Mouse (Mus musculus): Measurements from ENCODE around the gene Arhgef17. TPM values are rescaled to one million over a fixed set of nuclear protein-coding genes. Genes with fewer than 3 reads are reported as not detected.

Arhgef17 gene
- polyA plus RNA-seq, 1 experiment from 2014 or later = 1.7 TPM

DNA sequence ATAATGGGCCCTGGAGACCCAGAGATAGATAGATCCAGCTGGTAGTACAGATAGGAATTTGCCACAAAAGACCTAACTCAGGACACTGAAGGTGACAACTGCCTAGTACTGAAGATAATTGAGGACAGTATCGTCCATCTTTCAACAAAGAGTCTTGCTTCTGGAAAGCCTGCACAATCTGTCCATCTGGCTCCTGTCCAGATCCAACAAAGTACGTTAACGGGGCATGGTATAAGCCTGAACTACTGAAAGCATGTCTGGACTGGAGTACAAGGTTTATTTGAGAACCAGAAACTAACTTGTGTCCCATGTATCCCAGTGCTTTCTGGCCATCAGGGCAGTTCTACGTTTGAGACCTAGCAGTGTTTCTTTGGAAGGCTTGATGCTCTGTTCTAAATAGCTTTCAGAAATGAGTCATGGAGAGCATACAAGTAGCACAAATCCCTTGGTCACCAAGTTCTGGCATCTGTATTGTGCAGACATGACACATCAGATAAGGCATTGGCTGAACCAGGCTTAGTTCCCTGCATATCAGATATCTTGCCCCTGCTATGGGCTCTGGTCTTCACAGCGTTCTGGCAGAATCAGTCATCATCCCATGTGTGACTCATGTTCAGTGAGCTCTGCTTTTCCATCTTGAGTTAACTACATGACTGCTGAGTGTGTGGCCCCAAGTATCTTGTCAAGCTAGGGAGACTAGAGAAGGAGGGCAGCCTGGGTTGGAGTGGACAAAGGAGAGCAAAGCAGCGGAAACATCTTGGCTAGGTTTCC is 92.1 kb downstream of the Arhgef17 start:
- peaks cover 23% of the 10 kb centered on the region for H3K36me3 ChIP-seq
- peaks cover 82% of the 10 kb centered on the region for H3K4me1 ChIP-seq
- peak overlapping the region; percentile 61 for H3K27ac ChIP-seq
- 0 out of 2 replicates have a peak, but pooled peaks cover 6% of the 10 kb centered on the region for H3K9me3 ChIP-seq (replicated peaks)
- H3K9ac ChIP-seq = no peak overlapping the region
- 69% methylated on average over 6 of the region's 6 CpGs for WGBS (ENCODE audit: insufficient replicate concordance)
- H3K4me2 ChIP-seq = peak overlapping the region; percentile 15; the same call in 1 of the 2 replicates
- H3K4me3 ChIP-seq = no peak overlapping the region
- H3K27me3 ChIP-seq (replicated peaks) = no peaks in the 10 kb centered on the region
- ATAC-seq = no peak

DNA sequence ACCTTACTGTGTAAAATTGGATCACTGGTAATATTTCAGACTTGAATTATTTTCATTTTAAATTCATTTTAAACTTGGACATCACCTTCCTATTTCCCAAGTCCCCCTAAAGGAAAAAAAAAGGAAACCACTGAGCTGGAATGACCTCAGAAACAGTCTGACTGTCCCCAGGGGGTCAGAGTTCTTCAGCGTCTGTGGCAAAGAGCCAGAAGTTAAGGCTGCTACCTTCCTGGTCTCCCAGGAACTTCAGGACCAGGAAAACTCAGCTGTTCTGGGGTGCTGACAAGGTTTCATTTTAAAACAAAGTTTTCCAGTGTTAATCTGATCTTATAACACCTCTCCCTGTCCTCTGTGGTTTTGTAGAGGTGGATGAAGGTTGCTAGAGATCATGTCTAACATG is 94.2 kb downstream of the Arhgef17 start:
- Histone ChIP-seq H3K27me3 (replicated peaks) (no peaks in the 10 kb centered on the region), H3K4me3 (no peak overlapping the region), H3K9me3 (replicated peaks) (0 out of 2 replicates have a peak, but pooled peaks cover 6% of the 10 kb centered on the region), H3K4me1 (peaks cover 69% of the 10 kb centered on the region), H3K36me3 (peaks cover 18% of the 10 kb centered on the region), H3K9ac (no peak overlapping the region), H3K4me2 (no peak overlapping the region), H3K27ac (no peak overlapping the region)
- ATAC-seq = no peak
- WGBS (ENCODE audit: insufficient replicate concordance) = 67% methylated on average over 1 of the region's 1 CpGs

DNA sequence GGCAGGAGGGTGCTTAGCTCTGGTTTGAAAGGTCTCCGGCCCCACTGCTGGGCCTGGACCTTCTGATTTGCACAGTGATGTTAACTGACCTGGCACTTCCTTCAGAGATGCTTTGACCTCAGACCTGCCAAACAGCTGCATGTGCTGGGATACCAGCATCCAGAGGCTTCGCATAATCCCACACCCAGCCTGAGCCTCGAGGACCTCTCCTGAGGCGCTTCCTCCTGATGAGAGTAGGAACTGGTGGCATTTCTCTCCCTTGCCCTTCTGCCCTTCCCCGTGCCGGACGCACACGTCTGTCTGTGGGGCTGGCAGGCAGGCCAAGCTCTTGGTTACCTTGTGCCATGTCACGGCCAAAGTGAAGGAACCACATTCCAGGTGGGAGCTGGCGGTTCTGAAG is 95.2 kb downstream of the Arhgef17 start:
- no peaks in the 10 kb centered on the region for H3K27me3 ChIP-seq (replicated peaks)
- no peak overlapping the region for H3K4me3 ChIP-seq
- H3K4me2 ChIP-seq = no peak overlapping the region
- H3K27ac ChIP-seq = no peak overlapping the region
- no peak overlapping the region for H3K9ac ChIP-seq
- 83% methylated on average over 10 of the region's 10 CpGs for WGBS (ENCODE audit: insufficient replicate concordance)
- H3K4me1 ChIP-seq = peaks cover 63% of the 10 kb centered on the region
- H3K36me3 ChIP-seq = peaks cover 10% of the 10 kb centered on the region
- no peaks in the 10 kb centered on the region for H3K9me3 ChIP-seq (replicated peaks)
- ATAC-seq = no peak

DNA sequence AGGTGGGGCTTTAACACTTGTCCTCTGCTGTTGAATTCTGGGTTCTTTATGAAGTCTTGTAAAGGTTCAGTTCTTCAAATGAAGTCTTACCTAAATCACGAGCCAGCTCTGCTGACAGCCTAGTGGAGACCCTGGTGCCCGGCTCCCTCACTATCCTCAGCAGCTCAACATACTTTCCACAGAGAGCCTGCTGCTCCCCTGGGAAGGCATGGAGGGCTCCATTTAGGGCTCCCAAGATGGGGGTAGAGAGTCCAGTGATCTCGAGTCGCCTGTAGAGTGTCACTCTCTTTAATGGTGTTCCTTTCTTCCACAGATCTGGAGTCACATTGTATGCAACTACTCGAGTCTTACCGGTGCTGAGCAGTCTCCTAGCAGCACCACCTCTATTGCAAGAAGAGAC is 96.2 kb downstream of the Arhgef17 start:
- no peak for ATAC-seq
- Histone ChIP-seq H3K27ac (no peak overlapping the region), H3K9me3 (replicated peaks) (no peaks in the 10 kb centered on the region), H3K36me3 (peaks cover 10% of the 10 kb centered on the region), H3K27me3 (replicated peaks) (no peaks in the 10 kb centered on the region), H3K4me1 (peaks cover 53% of the 10 kb centered on the region), H3K4me2 (no peak overlapping the region), H3K4me3 (no peak overlapping the region), H3K9ac (no peak overlapping the region)
- 82% methylated on average over 6 of the region's 6 CpGs for WGBS (ENCODE audit: insufficient replicate concordance)

DNA sequence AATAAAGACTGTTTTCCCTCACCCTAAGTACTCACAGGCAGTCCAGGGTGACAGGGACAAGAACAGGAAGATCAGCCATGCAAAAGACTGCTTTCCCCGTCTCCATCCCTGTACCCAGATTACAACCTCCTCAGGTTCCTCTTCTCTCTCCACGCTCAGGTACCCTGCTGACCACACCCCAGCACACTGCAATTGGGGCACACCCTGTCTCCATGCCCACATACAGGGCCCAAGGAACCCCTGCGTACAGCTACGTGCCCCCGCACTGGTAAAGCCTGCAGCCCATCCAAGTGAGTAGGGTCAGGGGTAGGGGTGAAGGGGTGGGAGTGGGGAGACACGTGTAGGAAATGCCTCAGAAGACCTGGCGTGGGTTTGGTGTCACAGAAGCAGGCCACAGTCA is 96.7 kb downstream of the Arhgef17 start:
- H3K36me3 ChIP-seq = peaks cover 10% of the 10 kb centered on the region
- H3K9ac ChIP-seq = no peak overlapping the region
- peaks cover 48% of the 10 kb centered on the region for H3K4me1 ChIP-seq
- H3K27ac ChIP-seq = no peak overlapping the region
- H3K9me3 ChIP-seq (replicated peaks) = no peaks in the 10 kb centered on the region
- H3K27me3 ChIP-seq (replicated peaks) = no peaks in the 10 kb centered on the region
- H3K4me2 ChIP-seq = no peak overlapping the region
- H3K4me3 ChIP-seq = no peak overlapping the region
- WGBS (ENCODE audit: insufficient replicate concordance) = 78% methylated on average over 7 of the region's 7 CpGs
- ATAC-seq = no peak

DNA sequence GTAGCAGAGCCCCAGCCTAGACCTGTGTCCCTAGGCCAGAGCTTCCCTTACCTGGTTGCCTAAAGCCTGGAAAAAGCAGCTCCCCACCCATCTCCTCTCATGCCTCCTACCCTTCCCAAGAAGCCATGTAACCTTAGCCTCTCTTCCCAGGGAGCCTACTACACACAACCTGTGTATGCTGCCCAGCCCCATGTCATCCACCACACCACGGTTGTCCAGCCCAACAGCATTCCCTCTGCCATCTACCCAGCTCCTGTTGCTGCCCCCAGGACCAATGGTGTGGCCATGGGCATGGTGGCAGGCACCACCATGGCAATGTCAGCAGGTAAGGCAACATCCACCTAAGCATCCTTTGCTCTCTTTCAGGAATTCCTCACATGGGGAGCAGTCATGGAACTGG is 98.0 kb downstream of the Arhgef17 start:
- Histone ChIP-seq H3K9ac (no peak overlapping the region), H3K27ac (0 out of 2 replicates have a peak overlapping the region, but pooled peaks have one; percentile 4), H3K4me3 (no peak overlapping the region), H3K4me1 (peaks cover 35% of the 10 kb centered on the region), H3K9me3 (replicated peaks) (no peaks in the 10 kb centered on the region), H3K4me2 (no peak overlapping the region), H3K36me3 (peaks cover 10% of the 10 kb centered on the region), H3K27me3 (replicated peaks) (no peaks in the 10 kb centered on the region)
- ATAC-seq = no peak
- WGBS (ENCODE audit: insufficient replicate concordance) = 79% methylated on average over 1 of the region's 1 CpGs

DNA sequence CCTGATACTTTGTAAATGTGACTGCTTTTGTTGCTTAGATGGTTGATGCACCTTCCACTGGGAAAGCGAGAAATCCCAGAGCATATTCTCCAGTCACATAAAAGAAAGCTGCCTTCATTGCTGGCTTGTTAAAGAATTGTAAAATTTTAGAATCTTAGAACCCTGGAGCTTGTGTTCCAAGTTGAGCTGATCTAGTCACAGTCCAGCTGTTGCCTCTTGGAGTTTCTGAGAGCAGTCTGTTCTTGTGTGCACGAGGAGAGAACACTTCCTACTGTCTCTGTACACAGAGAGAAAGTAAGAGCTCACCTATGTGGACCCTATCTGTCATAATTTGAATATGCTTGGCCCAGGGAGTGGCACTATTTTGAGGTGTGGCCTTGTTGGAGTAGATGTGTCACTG is 103.4 kb downstream of the Arhgef17 start:
- Histone ChIP-seq H3K4me2 (no peak overlapping the region), H3K4me1 (no peaks in the 10 kb centered on the region; the same call in 1 of the 2 replicates), H3K27ac (no peak overlapping the region), H3K9ac (no peak overlapping the region), H3K27me3 (replicated peaks) (no peaks in the 10 kb centered on the region), H3K36me3 (peaks cover 10% of the 10 kb centered on the region; the same call in 1 of the 2 replicates), H3K4me3 (no peak overlapping the region), H3K9me3 (replicated peaks) (no peaks in the 10 kb centered on the region)
- 76% methylated on average over 2 of the region's 2 CpGs for WGBS (ENCODE audit: insufficient replicate concordance)
- no peak for ATAC-seq

DNA sequence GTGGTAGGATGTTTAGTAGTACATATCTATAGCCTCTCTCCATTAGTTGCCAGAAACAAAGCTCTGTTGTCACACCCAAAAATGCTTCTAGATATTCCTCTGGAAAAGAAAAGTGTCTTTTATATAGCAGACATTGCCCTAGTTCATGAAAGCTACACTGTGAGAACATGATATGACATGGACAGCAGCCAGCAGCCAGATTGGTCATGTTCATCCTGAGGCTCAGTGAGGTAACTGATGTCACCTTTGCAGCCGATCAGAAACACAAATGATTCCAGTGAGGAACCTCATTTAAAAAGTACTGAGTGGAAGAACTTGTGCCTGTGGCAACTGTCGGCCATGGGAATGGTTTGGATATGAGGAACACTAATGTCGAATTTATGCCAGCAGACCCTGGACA is 107.2 kb downstream of the Arhgef17 start:
- Histone ChIP-seq H3K27me3 (replicated peaks) (no peaks in the 10 kb centered on the region), H3K4me1 (no peaks in the 10 kb centered on the region; the same call in 1 of the 2 replicates), H3K27ac (no peak overlapping the region), H3K4me3 (no peak overlapping the region), H3K9me3 (replicated peaks) (no peaks in the 10 kb centered on the region), H3K9ac (no peak overlapping the region), H3K36me3 (peaks cover 5% of the 10 kb centered on the region; the same call in 1 of the 2 replicates), H3K4me2 (no peak overlapping the region)
- no peak for ATAC-seq
- 72% methylated on average over 3 of the region's 3 CpGs for WGBS (ENCODE audit: insufficient replicate concordance)

Small RNA genes within 50 kb of the gene (microRNA-seq; reads per million reads assigned to microRNA genes)
- 85.8 reads per million, percentile 46 among the genes with 10 or more reads in this experiment for gene Mir3102

Other genes with a start within 250 kb of the Arhgef17 start
- 7.1 and 8.9 TPM in 2 replicates for gene Fam168a, start 225.5 kb downstream of the Arhgef17 start, polyA plus RNA-seq (2016; fragmentation: Nextera tagmentation; extraction: Ambion mirVana)
- gene Relt, start 68.7 kb downstream of the Arhgef17 start, polyA plus RNA-seq (2016; fragmentation: Nextera tagmentation; extraction: Ambion mirVana) = 17.8 and 18.2 TPM in 2 replicates
- 3.4 and 3.6 TPM in 2 replicates for gene P2ry6, start 42.5 kb upstream of the Arhgef17 start, polyA plus RNA-seq (2016; fragmentation: Nextera tagmentation; extraction: Ambion mirVana)
- 1.2 TPM in 2 replicates for gene P2ry2, start 80.8 kb upstream of the Arhgef17 start, polyA plus RNA-seq (2016; fragmentation: Nextera tagmentation; extraction: Ambion mirVana)
- 8.0 and 8.8 TPM in 2 replicates for gene Fchsd2, start 160.8 kb upstream of the Arhgef17 start, polyA plus RNA-seq (2016; fragmentation: Nextera tagmentation; extraction: Ambion mirVana)